Mouse (Mus musculus) embryonic facial prominence, embryonic 10.5 days (tissue): ENCODE results near the gene Adipor2. TPM values are rescaled to one million over a fixed set of nuclear protein-coding genes. Genes with fewer than 3 reads are reported as not detected.

Experiments used
- DNase-seq: peaks from one replicate; pipeline ENCODE4 v3.0.0-alpha.2; 2017; ENCODE audit warnings: low spot score
- H3K27ac ChIP-seq: fragments of 300-500 bp; sonication (generic); replicated peaks from 2 replicates; pipeline ENCODE4 v1.5.1; 2016; ENCODE audit warnings: mild to moderate bottlenecking
- H3K27me3 ChIP-seq: fragments of 300-500 bp; sonication (generic); replicated peaks from 2 replicates; pipeline ENCODE4 v1.6.1; 2016; ENCODE audit warnings: low read depth, mild to moderate bottlenecking; ENCODE audit not compliant: poor library complexity, severe bottlenecking
- H3K36me3 ChIP-seq: fragments of 300-500 bp; sonication (generic); replicated peaks from 2 replicates; pipeline ENCODE4 v1.6.1; 2016; ENCODE audit warnings: mild to moderate bottlenecking, moderate library complexity
- H3K4me1 ChIP-seq: fragments of 300-500 bp; sonication (generic); 2 replicates; pipeline ENCODE4 v1.6.1; 2016
- H3K4me3 ChIP-seq: fragments of 300-500 bp; sonication (generic); 2 replicates; pipeline ENCODE4 v1.5.1; 2016; ENCODE audit warnings: mild to moderate bottlenecking, moderate library complexity
- H3K9me3 ChIP-seq: fragments of 300-500 bp; sonication (generic); 2 replicates; pipeline ENCODE4 v1.6.1; 2016; ENCODE audit warnings: mild to moderate bottlenecking
- WGBS: fragments of 180-500 bp; shearing (Covaris S2); methylation state at CpG from one replicate; pipeline ENCODE4 v1.1.7; 2016; 5-methylcytosine and 5-hydroxymethylcytosine counted together
- polyA plus RNA-seq: library from polyadenylated mRNA; unstranded; fragments of >200 nt; fragmentation: Nextera tagmentation; extraction: Ambion mirVana; gene quantifications from 2 replicates; pipeline ENCODE4 v1.2.1, GENCODE M21; 2016

The Adipor2 gene
- polyA plus RNA-seq, 1 experiment from 2014 or later = 30.9 TPM

GRCm38 (mm10) chr6:119313588-119314375, 103.7 kb downstream of the Adipor2 start:
- Histone ChIP-seq H3K27ac (no peak overlapping the region), H3K9me3 (no peaks in the 10 kb centered on the region), H3K4me3 (no peak overlapping the region), H3K4me1 (peaks cover 17% of the 10 kb centered on the region), H3K36me3 (no peaks in the 10 kb centered on the region), H3K27me3 (no peaks in the 10 kb centered on the region)
- WGBS = 57% methylated on average over 14 of the region's 14 CpGs
- no peak for DNase-seq

- H3K4me1 ChIP-seq = peaks cover 17% of the 10 kb centered on the region
- no peak for DNase-seq
- 77% methylated on average over 3 of the region's 3 CpGs for WGBS
- H3K36me3 ChIP-seq = no peaks in the 10 kb centered on the region
- no peaks in the 10 kb centered on the region for H3K9me3 ChIP-seq
- H3K27ac ChIP-seq = no peak overlapping the region
- no peaks in the 10 kb centered on the region for H3K27me3 ChIP-seq
- H3K4me3 ChIP-seq = no peak overlapping the region
Observed at GRCm38 (mm10) chr6:119313096-119313495, 104.4 kb downstream of the Adipor2 start.

DNA sequence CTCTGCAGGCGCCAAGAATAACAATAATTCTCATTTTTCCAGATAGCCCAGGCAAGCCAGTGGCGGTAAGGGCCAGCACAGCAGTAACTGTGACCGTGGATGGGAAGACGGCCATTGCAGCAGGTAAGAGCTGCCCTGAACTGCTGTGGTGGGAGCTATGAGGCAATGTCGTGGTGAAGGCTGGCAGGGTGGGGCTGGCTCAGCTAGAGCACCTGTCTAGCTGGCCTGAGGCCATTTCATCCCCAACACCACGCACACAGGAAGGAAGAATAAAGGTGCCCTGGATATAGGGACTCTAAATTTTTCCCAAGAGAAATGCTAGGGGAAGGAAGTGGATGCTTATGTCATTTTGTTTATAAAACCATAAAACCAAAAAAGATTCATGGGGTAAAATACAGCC, 105.1 kb downstream of the Adipor2 start:
- Histone ChIP-seq H3K27ac (no peak overlapping the region), H3K27me3 (no peaks in the 10 kb centered on the region), H3K4me3 (no peak overlapping the region), H3K4me1 (peaks cover 17% of the 10 kb centered on the region), H3K9me3 (no peaks in the 10 kb centered on the region), H3K36me3 (no peaks in the 10 kb centered on the region)
- WGBS = 86% methylated on average over 6 of the region's 6 CpGs
- DNase-seq = no peak

DNA sequence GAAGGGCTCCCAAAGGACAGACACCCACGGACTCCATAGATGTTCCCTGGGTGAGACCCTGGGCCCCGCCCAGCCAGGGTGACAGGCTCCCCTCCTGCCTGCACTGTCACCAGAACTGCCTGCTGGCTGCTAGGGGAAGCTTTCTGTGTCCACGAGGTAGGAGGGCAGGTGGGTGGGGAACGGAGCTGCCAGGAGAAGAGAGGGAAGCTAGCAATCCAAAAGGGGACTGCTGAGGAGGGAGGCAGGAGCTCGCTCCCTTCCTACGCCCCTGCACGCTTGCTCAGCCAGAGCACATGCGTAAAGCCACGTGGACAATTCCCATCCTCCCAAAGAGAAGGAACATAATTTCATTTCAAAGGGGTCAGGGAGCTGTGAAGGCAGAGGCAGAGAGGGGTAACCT, 107.3 kb downstream of the Adipor2 start:
- WGBS = 63% methylated on average over 9 of the region's 9 CpGs
- Histone ChIP-seq H3K4me1 (peaks cover 17% of the 10 kb centered on the region), H3K9me3 (no peaks in the 10 kb centered on the region), H3K27me3 (no peaks in the 10 kb centered on the region), H3K36me3 (no peaks in the 10 kb centered on the region), H3K4me3 (no peak overlapping the region), H3K27ac (no peak overlapping the region)
- DNase-seq = no peak

DNA sequence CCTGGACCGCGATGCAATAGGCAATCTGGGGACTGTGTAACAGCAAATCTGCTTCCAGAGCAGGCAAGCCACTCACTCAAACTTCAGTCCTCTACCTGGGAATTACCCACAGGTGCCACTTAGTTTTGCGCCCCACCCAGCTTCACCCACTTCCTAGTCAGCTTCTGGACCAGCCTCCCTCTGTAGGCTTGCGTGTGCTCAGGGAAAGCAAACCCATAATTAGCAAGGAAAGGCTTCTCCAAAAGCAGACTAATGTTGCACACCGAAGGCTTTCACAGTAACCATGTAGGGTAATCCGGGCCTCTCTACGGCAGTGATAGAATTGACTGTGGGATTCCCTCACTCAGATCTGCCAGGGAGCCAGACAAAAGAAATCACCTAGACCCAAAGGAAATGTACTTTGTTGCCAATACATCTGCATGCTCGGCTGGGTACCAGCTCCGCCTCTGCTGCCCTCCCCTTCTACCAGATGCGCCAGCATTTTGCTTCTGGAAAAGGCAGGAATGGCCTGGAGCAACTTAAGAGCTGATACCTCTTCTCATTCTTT, 109.6 kb downstream of the Adipor2 start:
- H3K4me3 ChIP-seq = no peak overlapping the region
- no peaks in the 10 kb centered on the region for H3K27me3 ChIP-seq
- no peak for DNase-seq
- H3K4me1 ChIP-seq = no peaks in the 10 kb centered on the region
- H3K36me3 ChIP-seq = no peaks in the 10 kb centered on the region
- 58% methylated on average over 10 of the region's 10 CpGs for WGBS
- no peak overlapping the region for H3K27ac ChIP-seq
- no peaks in the 10 kb centered on the region for H3K9me3 ChIP-seq

- Histone ChIP-seq H3K4me1 (no peaks in the 10 kb centered on the region), H3K27me3 (no peaks in the 10 kb centered on the region), H3K36me3 (no peaks in the 10 kb centered on the region), H3K27ac (no peak overlapping the region), H3K4me3 (no peak overlapping the region), H3K9me3 (no peaks in the 10 kb centered on the region)
- no peak for DNase-seq
- 89% methylated on average over 6 of the region's 6 CpGs for WGBS
Observed at GRCm38 (mm10) chr6:119303331-119303730, 114.2 kb downstream of the Adipor2 start.

Other genes with a start within 250 kb of the Adipor2 start
- gene Dcp1b, start 242.5 kb downstream of the Adipor2 start, polyA plus RNA-seq = 8.4 and 8.7 TPM in 2 replicates
- 4.2 and 4.9 TPM in 2 replicates for gene Cacna1c, start 221.3 kb downstream of the Adipor2 start, polyA plus RNA-seq
- gene Cacna2d4, start 181.2 kb downstream of the Adipor2 start, polyA plus RNA-seq = not detected in 2 replicates
- 0.04 TPM in 1 of 2 replicates, not detected in the other for gene Lrtm2, start 86.9 kb downstream of the Adipor2 start, polyA plus RNA-seq
- 3.4 and 3.6 TPM in 2 replicates for gene Fbxl14, start 62.0 kb upstream of the Adipor2 start, polyA plus RNA-seq
- 13.2 and 14.2 TPM in 2 replicates for gene Wnt5b, start 126.6 kb upstream of the Adipor2 start, polyA plus RNA-seq